ENCODE assay signal across 16 mouse cellular contexts in genomic region chr19:22300906-22301305, GRCm38 (mm10).
DNase-seq lines count a peak whose midpoint lies in the region; ATAC-seq and TF ChIP-seq lines count a peak whose summit lies in the region.
"Had no signal": no experiment of that assay in that cellular context is flagged by ENCODE, and none has a peak within 500 bp of the region (broad histone marks: within the 10 kb centered on the region; RNA-seq: fewer than 3 reads in every experiment).

No protein-coding gene starts in this region.

- no peak for DNase-seq in frontal cortex, postnatal 14 days (ENCODE audit: low spot score in 2 of 2)
- DNase-seq in layer of hippocampus, adult 9-11 months: peak; percentile 8
- DNase-seq in layer of hippocampus, adult 8-10 months (ENCODE audit: low spot score in 2 of 2): no peak
- peak; percentile 58 for DNase-seq in 3T3-L1 (ENCODE audit: low read depth, low spot score)
- no peak for DNase-seq in embryo, embryonic 10.5 days (ENCODE audit: low spot score)
- DNase-seq in spleen, postnatal 14 days (ENCODE audit: low spot score in 2 of 2): no peak
- DNase-seq: cerebellum, adult 9-11 months; heart, adult 2 months; liver had no signal

- no peak overlapping the region for H3K4me3 ChIP-seq in cortical plate, adult 2 months (ENCODE audit: insufficient read depth, low read length)
- H3K4me3 ChIP-seq: embryonic facial prominence, embryonic 15.5 days; heart, adult 2 months; midbrain, embryonic 12.5 days had no signal

- TF ChIP-seq POLR2A in cortical plate, adult 2 months (IDR thresholded peaks at IDR 0.05; ENCODE audit: extremely low read depth, insufficient read depth, low read length): no peak

- H3K27ac ChIP-seq in cortical plate, adult 2 months (ENCODE audit: insufficient read depth, low read length): no peak overlapping the region
- H3K27ac ChIP-seq: embryonic facial prominence, embryonic 15.5 days; heart, adult 2 months; midbrain, embryonic 12.5 days had no signal

- TF ChIP-seq CTCF in cortical plate, adult 2 months (IDR thresholded peaks at IDR 0.05; ENCODE audit: extremely low read depth, insufficient read depth, low read length): peak; percentile 39; the same call in 1 of the 2 replicates

- H3K4me1 ChIP-seq in cortical plate, adult 2 months (ENCODE audit: control insufficient read depth, insufficient read depth, low read length): no peaks in the 10 kb centered on the region

- ATAC-seq in frontal cortex, adult (ENCODE audit: low TSS enrichment): 0 out of 2 replicates have a peak, but pooled peaks have one; percentile 47
- ATAC-seq: activated CD4-positive, CD25-positive, alpha-beta regulatory T cell, adult 4 months; forebrain, embryonic 16.5 days; intestine, embryonic 16.5 days had no signal

Comparison
In these comparisons a context has a peak if more than half of its experiments do, and no peak if none do; other contexts are left out.
1. DNase-seq: peak in layer of hippocampus, adult 9-11 months (single experiment) and 3T3-L1 (single experiment); none in frontal cortex, postnatal 14 days (0 of 2), layer of hippocampus, adult 8-10 months (0 of 2), embryo, embryonic 10.5 days (single experiment) and spleen, postnatal 14 days (0 of 2).